Mouse (Mus musculus) myocyte (in vitro differentiated cells): ENCODE data around the gene Aff2.

Experiments
- MYOD1 ChIP-seq, 3 experiments: IDR thresholded peaks; one replicate each; pipeline ENCODE4 v1.6.1; 2011; ENCODE audit warnings: control low read depth in 2 of 3, low read depth in 2 of 3, mild to moderate bottlenecking in 2 of 3, moderate library complexity in 1 of 3; ENCODE audit not compliant: insufficient read length in 2 of 3, control insufficient read depth in 1 of 3
- POLR2A ChIP-seq: IDR thresholded peaks from one replicate; pipeline ENCODE4 v1.6.1; 2011; ENCODE audit warnings: low read depth, mild to moderate bottlenecking, control low read depth, moderate library complexity; ENCODE audit not compliant: insufficient read length
- POLR2AphosphoS2 ChIP-seq: IDR thresholded peaks from one replicate; pipeline ENCODE4 v1.6.1; 2011; ENCODE audit warnings: low read depth, control low read depth; ENCODE audit not compliant: insufficient read length
- REST ChIP-seq: IDR thresholded peaks from one replicate; pipeline ENCODE4 v1.6.1; 2011; ENCODE audit warnings: mild to moderate bottlenecking, control low read depth, moderate library complexity; ENCODE audit not compliant: insufficient read depth, insufficient read length
- TCF12 ChIP-seq: IDR thresholded peaks from one replicate; pipeline ENCODE4 v1.6.1; 2011; ENCODE audit warnings: mild to moderate bottlenecking, control low read depth; ENCODE audit not compliant: poor library complexity, insufficient read depth, severe bottlenecking
- USF1 ChIP-seq: IDR thresholded peaks from one replicate; pipeline ENCODE4 v1.6.1; 2011; ENCODE audit warnings: low read depth, mild to moderate bottlenecking, control low read depth, moderate library complexity

DNA sequence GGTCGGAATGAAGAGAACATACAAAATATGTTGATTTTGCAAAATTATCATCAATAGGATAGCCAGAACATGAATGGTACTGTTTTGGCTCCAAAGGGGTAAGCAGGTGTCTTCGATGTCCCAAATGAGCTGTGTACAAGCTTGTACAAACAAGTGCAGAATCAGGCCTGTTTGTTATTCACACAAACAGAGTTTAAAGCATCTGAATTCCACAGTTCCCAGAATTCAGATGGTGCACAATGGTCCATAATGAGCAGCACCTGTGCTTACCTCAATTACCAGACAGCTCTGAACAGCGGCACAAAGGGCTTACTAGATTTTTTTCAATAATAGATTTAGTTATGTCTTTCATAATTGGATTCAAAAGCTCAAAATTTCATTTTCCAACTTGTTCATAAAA, 457.6 kb downstream of the Aff2 start:
- no peak for TF ChIP-seq POLR2A
- TF ChIP-seq TCF12 = no peak
- no peak for TF ChIP-seq POLR2AphosphoS2
- TF ChIP-seq USF1 = no peak
- TF ChIP-seq REST = no peak
- no peak for TF ChIP-seq MYOD1 (IDR thresholded peaks at IDR 0.05; ENCODE audit: control insufficient read depth in 1 of 3, insufficient read length in 2 of 3, low read depth in 2 of 3)
